Mouse (Mus musculus): Measurements from ENCODE around the gene Ccdc39. TPM values are rescaled to one million over a fixed set of nuclear protein-coding genes. Genes with fewer than 3 reads are reported as not detected.
A peak's percentile ranks its signal among the peaks of the same experiment; 100 is the strongest.

Ccdc39 gene
- total RNA-seq (2014; fragmentation: Nextera tagmentation) (not detected in 2 replicates), total RNA-seq (2017) (0.09 TPM in 1 of 2 replicates, not detected in the other)

- peak; percentile 99 for ATAC-seq (replicated peaks; ENCODE audit: poor library complexity, severe bottlenecking)
Observed at GRCm38 (mm10) chr3:33843801-33844632, at the start of gene Ccdc39. Gene Ccdc39 (minus strand): TSS chr3:33844310.

DNA sequence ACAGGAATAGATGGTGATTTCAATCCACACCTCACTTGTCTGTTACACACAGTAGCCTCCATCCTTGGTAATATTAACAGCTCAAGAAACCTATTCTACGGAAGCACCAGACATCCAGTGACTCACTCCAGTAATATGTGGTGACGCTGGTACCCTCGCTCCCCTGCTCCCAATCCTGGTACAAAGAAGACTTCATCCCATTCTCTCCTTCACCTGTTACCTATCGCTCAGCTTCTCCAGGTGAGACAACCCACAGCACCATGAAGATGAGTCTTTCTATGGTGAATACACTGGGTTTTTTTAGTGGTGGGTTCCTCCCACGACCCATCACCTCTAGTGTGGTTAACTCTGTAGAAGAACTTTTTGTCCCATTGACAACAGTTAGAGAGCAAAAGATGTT lies 49.3 kb upstream of the Ccdc39 start:
- ATAC-seq (replicated peaks; ENCODE audit: poor library complexity, severe bottlenecking) = no peak

GRCm38 (mm10) chr3:33887438-33887837 lies 43.3 kb upstream of the Ccdc39 start:
- no peak for ATAC-seq (replicated peaks; ENCODE audit: poor library complexity, severe bottlenecking)

DNA sequence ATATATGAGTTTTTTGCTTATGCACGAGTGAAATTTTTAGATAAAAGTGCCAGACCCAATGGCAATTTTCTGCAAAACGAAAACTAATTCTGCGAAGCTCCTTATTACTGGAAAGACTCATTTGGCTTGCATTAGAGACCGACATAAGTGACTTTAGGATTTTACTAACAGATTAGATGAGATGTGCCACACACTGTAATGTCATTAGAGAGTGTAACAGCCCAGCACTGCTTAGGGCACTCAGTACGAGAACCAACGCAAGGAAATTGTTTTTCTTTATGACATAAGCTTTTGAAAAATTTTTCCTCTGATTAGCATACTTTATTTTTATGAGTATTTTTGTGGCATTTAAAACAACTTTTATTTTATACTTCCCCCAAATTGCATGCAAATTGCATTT lies 39.0 kb upstream of the Ccdc39 start:
- no peak for ATAC-seq (replicated peaks; ENCODE audit: poor library complexity, severe bottlenecking)

DNA sequence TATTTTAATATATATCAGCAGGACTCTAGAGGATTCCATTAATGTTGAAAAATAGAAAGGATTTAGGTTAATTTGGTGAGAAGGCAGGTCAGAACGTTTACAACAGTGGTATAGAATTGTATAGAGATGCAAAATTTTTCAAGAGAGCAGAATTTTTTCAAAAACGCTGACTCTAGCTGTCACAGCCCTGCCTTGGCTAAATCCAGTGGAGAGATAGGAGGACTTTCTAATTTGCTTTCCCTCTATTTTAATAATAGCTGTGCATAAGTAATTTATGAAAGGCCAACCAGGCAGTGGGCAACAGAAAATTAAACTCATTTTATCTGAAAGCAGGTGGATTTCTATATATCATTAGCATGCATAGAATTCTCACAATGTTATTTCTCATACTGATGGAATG lies 38.6 kb upstream of the Ccdc39 start:
- no peak for ATAC-seq (replicated peaks; ENCODE audit: poor library complexity, severe bottlenecking)

GRCm38 (mm10) chr3:33878661-33879060 lies 34.6 kb upstream of the Ccdc39 start:
- no peak for ATAC-seq (replicated peaks; ENCODE audit: poor library complexity, severe bottlenecking)

- no peak for ATAC-seq (replicated peaks; ENCODE audit: poor library complexity, severe bottlenecking)
Observed at GRCm38 (mm10) chr3:33874456-33875286, 30.6 kb upstream of the Ccdc39 start.

DNA sequence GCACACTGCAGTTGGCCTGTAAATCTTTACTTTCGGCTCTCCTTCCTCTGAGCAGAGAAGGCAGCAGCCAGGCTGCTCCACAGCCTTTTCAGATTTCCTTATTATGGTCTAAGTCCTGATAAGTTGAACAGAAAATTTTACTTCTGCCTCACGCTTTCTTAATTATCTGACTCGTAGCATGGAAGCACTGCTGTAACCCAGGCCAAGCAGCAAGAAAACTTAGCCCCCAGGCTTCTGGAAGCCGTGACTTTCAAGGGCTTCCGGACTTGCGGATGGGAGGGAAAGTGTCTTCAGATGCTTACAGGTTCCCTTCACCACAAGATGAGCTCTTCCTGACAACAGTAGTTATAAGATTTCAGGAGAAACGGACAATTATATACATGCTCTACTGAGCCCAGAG lies 29.7 kb upstream of the Ccdc39 start:
- no peak for ATAC-seq (replicated peaks; ENCODE audit: poor library complexity, severe bottlenecking)

DNA sequence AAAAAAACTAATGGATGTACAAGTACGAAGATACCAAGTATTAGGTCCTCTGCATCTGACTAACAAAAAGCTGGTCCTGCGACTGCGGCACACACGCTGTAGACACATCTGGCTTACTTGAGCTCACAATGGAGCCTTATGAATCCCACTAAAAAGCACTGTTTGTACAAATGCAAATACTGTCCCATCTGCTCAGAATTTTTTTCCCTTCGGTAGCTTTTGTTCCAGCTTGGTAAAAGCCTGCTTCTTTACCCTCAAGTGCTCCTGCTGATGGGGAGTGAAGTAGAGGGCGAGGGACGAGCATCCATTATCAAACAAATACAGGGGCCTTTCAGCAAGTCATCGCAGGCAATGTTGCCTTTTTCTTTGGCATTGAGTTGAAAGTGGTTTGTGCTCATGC lies 29.3 kb upstream of the Ccdc39 start:
- ATAC-seq (replicated peaks; ENCODE audit: poor library complexity, severe bottlenecking) = no peak

DNA sequence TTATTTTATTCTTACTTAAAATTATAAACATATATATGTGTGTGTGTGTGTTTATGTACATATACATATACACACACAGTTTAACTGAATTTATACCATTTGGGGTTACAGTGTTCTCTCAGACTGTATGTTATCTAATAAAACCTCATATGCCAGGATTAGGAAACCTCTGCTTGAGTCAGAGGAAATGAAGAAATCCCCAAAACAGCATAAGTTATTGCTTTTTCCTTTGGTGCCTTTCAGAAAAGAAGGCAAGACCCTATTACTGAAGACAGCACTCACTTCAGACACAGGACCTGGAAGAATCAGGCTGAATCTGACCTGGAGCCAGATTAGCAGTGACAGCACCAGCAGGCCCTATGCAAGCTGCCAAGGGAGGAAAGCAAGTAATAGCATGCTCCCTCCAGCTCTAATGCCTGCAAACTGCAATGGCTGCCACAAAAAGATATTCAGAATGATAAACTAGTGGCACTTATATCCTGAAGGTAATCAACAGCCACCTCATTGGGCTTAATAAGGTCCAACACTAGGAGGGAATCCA lies 20.0 kb upstream of the Ccdc39 start:
- ATAC-seq (replicated peaks; ENCODE audit: poor library complexity, severe bottlenecking) = peak; percentile 90

- ATAC-seq (replicated peaks; ENCODE audit: poor library complexity, severe bottlenecking) = peak; percentile 43
Observed at GRCm38 (mm10) chr3:33858939-33859338, 14.8 kb upstream of the Ccdc39 start.

- ATAC-seq (replicated peaks; ENCODE audit: poor library complexity, severe bottlenecking) = no peak
Observed at GRCm38 (mm10) chr3:33853062-33853461, 9.0 kb upstream of the Ccdc39 start.

DNA sequence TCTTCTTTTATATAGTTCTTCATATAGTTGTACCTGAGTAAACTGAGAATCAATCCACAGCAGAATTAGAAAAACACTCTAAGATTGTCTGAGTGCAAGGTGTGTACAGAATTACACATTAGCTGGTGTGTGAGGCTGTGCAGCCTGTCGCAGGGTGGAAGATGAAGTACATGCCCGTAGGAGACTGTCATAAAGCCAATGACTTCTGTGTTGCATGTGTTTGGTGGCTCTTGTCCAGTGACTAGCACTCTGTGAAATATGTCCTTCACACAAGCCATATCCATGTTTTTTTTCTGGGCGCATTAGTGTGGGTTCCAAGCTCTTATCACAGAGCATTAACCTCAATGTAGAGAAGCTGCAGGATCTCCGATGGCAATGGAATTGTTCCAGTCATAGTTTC lies 6.7 kb upstream of the Ccdc39 start:
- no peak for ATAC-seq (replicated peaks; ENCODE audit: poor library complexity, severe bottlenecking)

DNA sequence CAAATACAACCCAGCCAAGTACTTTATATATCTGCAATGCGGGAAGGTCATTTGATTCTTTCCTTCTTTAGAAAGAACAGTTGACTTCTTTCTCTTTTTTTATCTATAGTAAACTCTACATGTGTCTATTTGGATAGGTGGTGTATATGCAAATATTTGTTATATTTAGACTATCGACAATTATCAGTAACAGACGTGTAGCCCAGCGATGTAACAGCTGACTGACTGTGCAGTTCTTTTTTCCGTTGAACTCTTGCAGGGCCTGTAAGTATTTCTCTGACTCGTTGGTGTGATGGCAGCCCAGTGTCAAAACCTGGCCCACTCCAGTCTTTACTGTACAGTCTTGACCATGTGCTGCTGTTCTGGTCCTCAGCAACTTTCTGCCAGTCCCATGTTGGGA lies 2.5 kb upstream of the Ccdc39 start:
- no peak for ATAC-seq (replicated peaks; ENCODE audit: poor library complexity, severe bottlenecking)

DNA sequence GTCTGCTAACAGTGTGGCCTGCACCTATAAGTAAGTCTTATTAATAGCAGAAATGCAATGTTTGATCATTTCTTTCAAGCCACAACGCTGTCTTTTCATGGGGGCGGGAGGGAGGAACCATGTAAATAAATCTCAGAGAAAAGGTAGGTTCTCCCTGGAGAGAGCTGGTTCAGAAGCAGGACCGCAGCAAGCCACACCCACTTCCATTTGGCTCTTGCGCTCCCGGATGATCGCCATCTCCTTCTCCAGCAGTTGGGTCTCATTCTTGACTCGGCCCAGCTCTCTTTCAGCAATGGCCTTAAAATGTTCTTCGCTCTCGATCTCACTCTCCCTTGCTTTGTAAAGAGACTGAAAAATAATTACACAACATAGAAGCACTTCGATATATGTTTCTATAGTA lies 5.2 kb downstream of the Ccdc39 start:
- ATAC-seq (replicated peaks; ENCODE audit: poor library complexity, severe bottlenecking) = peak; percentile 59

- ATAC-seq (replicated peaks; ENCODE audit: poor library complexity, severe bottlenecking) = no peak
Observed at GRCm38 (mm10) chr3:33836576-33836975, 7.5 kb downstream of the Ccdc39 start.

DNA sequence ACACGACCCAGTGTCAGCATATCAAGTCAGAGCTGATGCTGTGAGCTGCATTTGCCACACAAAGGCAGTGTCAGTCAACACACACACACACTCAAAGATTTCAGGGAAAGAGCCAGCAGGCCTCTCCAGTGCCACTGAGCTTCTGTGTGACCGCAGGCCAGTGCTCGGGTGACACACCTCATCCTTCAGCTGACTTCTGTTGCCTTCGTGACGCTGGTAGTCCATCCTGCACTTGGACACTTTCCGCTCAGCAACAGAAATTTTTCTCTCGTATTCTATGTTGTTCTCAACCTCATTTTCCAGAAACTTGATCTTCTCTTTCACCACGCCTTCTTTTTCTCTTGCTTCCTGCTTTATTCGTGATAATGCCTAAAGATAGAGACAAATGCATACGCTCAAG lies 11.8 kb downstream of the Ccdc39 start:
- ATAC-seq (replicated peaks; ENCODE audit: poor library complexity, severe bottlenecking) = no peak

- ATAC-seq (replicated peaks; ENCODE audit: poor library complexity, severe bottlenecking) = peak; percentile 98
Observed at GRCm38 (mm10) chr3:33824135-33824946, 19.8 kb downstream of the Ccdc39 start.

DNA sequence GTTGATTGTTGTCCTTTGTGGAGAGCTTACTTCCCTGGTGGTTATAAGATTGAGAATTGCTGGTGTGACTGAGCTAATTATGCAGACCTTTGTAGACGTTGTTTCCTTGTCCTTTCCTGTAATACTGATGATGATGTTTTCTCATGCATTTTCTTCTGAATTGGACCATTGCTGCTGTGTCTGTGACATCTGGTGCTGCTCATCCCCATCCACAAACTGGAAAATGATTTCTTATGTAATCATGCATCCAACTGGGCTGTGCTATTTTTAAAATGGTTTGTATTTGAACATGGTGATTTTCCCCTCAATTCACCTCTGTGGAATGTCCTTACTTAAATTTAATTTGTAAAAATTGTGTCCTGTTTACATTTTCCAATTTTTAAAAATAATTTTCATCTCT lies 37.0 kb downstream of the Ccdc39 start:
- ATAC-seq (replicated peaks; ENCODE audit: poor library complexity, severe bottlenecking) = no peak

- no peak; the same call in 1 of the 2 replicates for ATAC-seq (replicated peaks; ENCODE audit: poor library complexity, severe bottlenecking)
Observed at GRCm38 (mm10) chr3:33800513-33800820, 43.6 kb downstream of the Ccdc39 start.

Measured in granulocyte monocyte progenitor cell, adult 5-6 weeks (primary cell).